Mouse (Mus musculus) liver, embryonic 14.5 days (tissue): ENCODE data around the gene Tnfaip6. TPM values are rescaled to one million over a fixed set of nuclear protein-coding genes. Genes with fewer than 3 reads are reported as not detected.

ENCODE experiments used
- ATAC-seq: fragments of 200-750 bp; cut with Nextera tagmentation; 2 replicates; pipeline ENCODE4 v1.8.0; 2017; ENCODE audit warnings: moderate number of reproducible peaks, mild to moderate bottlenecking, moderate library complexity; ENCODE audit not compliant: insufficient read depth
- DNase-seq, 3 experiments: peaks; one replicate each; pipeline ENCODE4 v3.0.0-alpha.2; 2012 to 2013; ENCODE audit warnings: low read depth in 3 of 3, low spot score in 3 of 3
- H3K27ac ChIP-seq: fragments of 300-500 bp; sonication (generic); 2 replicates; pipeline ENCODE4 v1.5.1; 2014; ENCODE audit warnings: moderate library complexity, mild to moderate bottlenecking, control low read depth, inconsistent platforms
- H3K27me3 ChIP-seq: fragments of 300-500 bp; sonication (generic); 2 replicates; pipeline ENCODE4 v1.6.1; 2014; ENCODE audit warnings: mild to moderate bottlenecking, low read length, moderate library complexity; ENCODE audit not compliant: control insufficient read depth, insufficient read depth
- H3K36me3 ChIP-seq: fragments of 300-500 bp; sonication (generic); replicated peaks from 2 replicates; pipeline ENCODE4 v1.6.1; 2014; ENCODE audit warnings: low read depth; ENCODE audit not compliant: control insufficient read depth, insufficient read depth
- H3K4me1 ChIP-seq, 2 experiments: fragments of 200-500 bp in 1 of 2; fragments of 300-500 bp in 1 of 2; sonication (generic) in 1 of 2; replicated peaks; 2 replicates each; pipeline ENCODE4 v1.6.1; 2012 to 2014; ENCODE audit warnings: antibody characterized with exemption in 1 of 2, inconsistent platforms in 1 of 2, low read length in 1 of 2; ENCODE audit not compliant: control insufficient read depth in 2 of 2, insufficient read depth in 2 of 2
- H3K4me2 ChIP-seq: fragments of 300-500 bp; sonication (generic); 2 replicates; pipeline ENCODE4 v1.6.1; 2014; ENCODE audit warnings: low read depth, mild to moderate bottlenecking, control low read depth, moderate library complexity
- H3K4me3 ChIP-seq, 2 experiments: fragments of 200-500 bp in 1 of 2; fragments of 300-500 bp in 1 of 2; sonication (generic) in 1 of 2; 2 replicates each; pipeline ENCODE4 v1.5.1; 2012 to 2014; ENCODE audit warnings: low read depth in 2 of 2, low read length in 2 of 2, mild to moderate bottlenecking in 2 of 2, control low read depth in 1 of 2, inconsistent platforms in 1 of 2, moderate library complexity in 1 of 2; ENCODE audit not compliant: insufficient read depth in 1 of 2
- H3K9ac ChIP-seq: fragments of 300-500 bp; sonication (generic); replicated peaks from 2 replicates; pipeline ENCODE4 v1.6.1; 2014; ENCODE audit warnings: mild to moderate bottlenecking, control low read depth, moderate library complexity
- H3K9me3 ChIP-seq: fragments of 300-500 bp; sonication (generic); 2 replicates; pipeline ENCODE4 v1.6.1; 2016; ENCODE audit warnings: low read length, mixed read lengths; ENCODE audit not compliant: control insufficient read depth
- CTCF ChIP-seq: IDR thresholded peaks from 2 replicates; pipeline ENCODE4 v1.5.1; 2016; ENCODE audit warnings: antibody characterized with exemption, low read depth, control low read depth
- EP300 ChIP-seq: IDR thresholded peaks from 2 replicates; pipeline ENCODE4 v1.6.1; 2016; ENCODE audit warnings: antibody characterized with exemption, low read depth
- WGBS: fragments of 180-500 bp; shearing (Covaris S2); extraction: QIAGEN DNeasy Blood & Tissue Kit; methylation state at CpG from one replicate; pipeline ENCODE4 v1.1.7; 2014; ENCODE audit not compliant: insufficient replicate concordance; 5-methylcytosine and 5-hydroxymethylcytosine counted together
- polyA plus RNA-seq, 2 experiments: library from polyadenylated mRNA; depleted of rRNA in 1 of 2; stranded (reverse) in 1 of 2; unstranded in 1 of 2; fragments of >200 nt; fragmentation: Nextera tagmentation in 1 of 2; extraction: Ambion mirVana in 1 of 2; gene quantifications; 2 replicates each; pipeline versions ENCODE4 v1.2.1 to v1.2.3; 2012 to 2014

Tnfaip6 gene
- polyA plus RNA-seq, 2 experiments = 0.09 TPM; not detected in 1

- TF ChIP-seq CTCF = no peak
- TF ChIP-seq EP300 = no peak
- Histone ChIP-seq H3K27me3 (no peaks in the 10 kb centered on the region), H3K9me3 (no peaks in the 10 kb centered on the region), H3K36me3 (no peaks in the 10 kb centered on the region), H3K4me1 (no peaks in the 10 kb centered on the region), H3K4me3 (no peak overlapping the region), H3K9ac (no peak overlapping the region), H3K27ac (no peak overlapping the region), H3K4me2 (no peak overlapping the region)
- DNase-seq (no peak), ATAC-seq (no peak)
- 55% methylated on average over 5 of the region's 5 CpGs for WGBS
Observed at GRCm38 (mm10) chr2:52046032-52046431, 8.2 kb downstream of the Tnfaip6 start.

DNA sequence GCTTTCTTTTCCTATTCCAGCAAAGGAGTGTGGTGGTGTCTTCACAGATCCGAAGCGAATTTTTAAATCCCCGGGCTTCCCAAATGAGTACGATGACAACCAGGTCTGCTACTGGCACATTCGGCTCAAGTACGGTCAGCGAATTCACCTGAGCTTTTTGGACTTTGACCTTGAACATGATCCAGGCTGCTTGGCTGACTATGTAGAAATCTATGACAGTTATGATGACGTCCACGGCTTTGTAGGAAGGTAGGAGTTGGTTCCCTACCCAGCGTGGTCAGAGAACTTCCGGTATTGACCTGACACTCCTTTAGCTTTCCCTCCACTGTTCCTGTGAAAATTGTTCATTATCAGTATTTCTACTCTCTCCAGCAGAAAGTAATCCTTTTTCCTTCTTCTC is 13.0 kb downstream of the Tnfaip6 start:
- no peak for DNase-seq
- H3K4me3 ChIP-seq = no peak overlapping the region
- no peak overlapping the region for H3K4me2 ChIP-seq
- no peak overlapping the region for H3K27ac ChIP-seq
- no peaks in the 10 kb centered on the region for H3K36me3 ChIP-seq
- H3K27me3 ChIP-seq = no peaks in the 10 kb centered on the region
- no peak overlapping the region for H3K9ac ChIP-seq
- 62% methylated on average over 11 of the region's 11 CpGs for WGBS
- TF ChIP-seq CTCF (no peak), EP300 (no peak)
- ATAC-seq = no peak
- H3K9me3 ChIP-seq = no peaks in the 10 kb centered on the region
- H3K4me1 ChIP-seq = no peaks in the 10 kb centered on the region

DNA sequence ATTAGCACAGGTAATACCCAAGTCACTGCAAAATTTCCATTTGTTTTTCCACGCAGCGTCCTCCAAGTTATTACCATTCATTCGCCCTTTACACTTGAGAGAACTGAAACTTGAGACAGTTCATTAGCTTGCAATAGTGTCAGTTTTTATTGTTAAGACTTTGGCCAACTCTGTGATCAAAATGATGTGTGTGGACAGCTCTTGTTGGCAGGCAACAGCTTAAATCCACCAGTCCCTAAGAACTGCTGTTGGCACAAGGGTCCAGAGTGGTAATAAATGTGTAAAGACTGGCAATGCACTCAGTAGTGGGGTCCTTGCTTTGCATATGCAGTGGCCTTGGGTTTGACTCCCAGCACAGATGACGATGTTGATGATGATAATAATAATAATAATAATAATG is 14.5 kb downstream of the Tnfaip6 start:
- no peak for DNase-seq
- ATAC-seq = no peak
- TF ChIP-seq EP300 (no peak), CTCF (no peak)

GRCm38 (mm10) chr2:52053502-52053901 is 15.7 kb downstream of the Tnfaip6 start:
- DNase-seq (no peak), ATAC-seq (no peak)
- H3K4me2 ChIP-seq = no peak overlapping the region
- H3K27me3 ChIP-seq = no peaks in the 10 kb centered on the region
- WGBS = 27% methylated on average over 5 of the region's 5 CpGs
- no peaks in the 10 kb centered on the region for H3K36me3 ChIP-seq
- TF ChIP-seq CTCF (no peak), EP300 (no peak)
- H3K9ac ChIP-seq = no peak overlapping the region
- H3K9me3 ChIP-seq = no peaks in the 10 kb centered on the region
- H3K27ac ChIP-seq = no peak overlapping the region
- no peaks in the 10 kb centered on the region for H3K4me1 ChIP-seq
- no peak overlapping the region for H3K4me3 ChIP-seq

More for the DNA sequence above, 14.5 kb downstream of the Tnfaip6 start:
- 68% methylated on average over 4 of the region's 4 CpGs for WGBS
- Histone ChIP-seq H3K9me3 (no peaks in the 10 kb centered on the region), H3K4me3 (no peak overlapping the region), H3K27ac (no peak overlapping the region), H3K9ac (no peak overlapping the region), H3K4me1 (no peaks in the 10 kb centered on the region), H3K4me2 (no peak overlapping the region), H3K36me3 (no peaks in the 10 kb centered on the region), H3K27me3 (no peaks in the 10 kb centered on the region)

DNA sequence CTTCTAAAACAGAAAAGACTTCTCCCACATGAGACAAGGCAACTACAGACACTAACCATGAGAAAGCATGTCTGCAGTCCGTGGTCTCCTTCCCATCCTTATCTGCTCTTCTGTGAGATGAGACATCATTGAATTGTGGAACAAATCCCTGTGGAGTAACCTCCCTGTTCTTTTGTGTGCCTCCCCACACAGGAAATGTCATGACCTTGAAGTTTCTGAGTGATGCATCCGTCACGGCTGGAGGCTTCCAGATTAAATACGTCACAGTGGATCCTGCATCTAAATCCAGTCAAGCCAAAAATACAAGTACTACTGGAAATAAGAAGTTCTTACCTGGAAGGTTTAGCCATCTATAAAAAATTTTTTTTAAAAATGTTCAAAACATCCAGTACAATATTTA is 17.8 kb downstream of the Tnfaip6 start:
- Histone ChIP-seq H3K9me3 (no peaks in the 10 kb centered on the region), H3K27me3 (no peaks in the 10 kb centered on the region), H3K9ac (no peak overlapping the region), H3K4me3 (no peak overlapping the region), H3K27ac (no peak overlapping the region), H3K36me3 (no peaks in the 10 kb centered on the region), H3K4me2 (no peak overlapping the region), H3K4me1 (no peaks in the 10 kb centered on the region)
- 43% methylated on average over 4 of the region's 4 CpGs for WGBS
- no peak for TF ChIP-seq CTCF
- no peak for TF ChIP-seq EP300
- no peak for DNase-seq
- no peak for ATAC-seq

DNA sequence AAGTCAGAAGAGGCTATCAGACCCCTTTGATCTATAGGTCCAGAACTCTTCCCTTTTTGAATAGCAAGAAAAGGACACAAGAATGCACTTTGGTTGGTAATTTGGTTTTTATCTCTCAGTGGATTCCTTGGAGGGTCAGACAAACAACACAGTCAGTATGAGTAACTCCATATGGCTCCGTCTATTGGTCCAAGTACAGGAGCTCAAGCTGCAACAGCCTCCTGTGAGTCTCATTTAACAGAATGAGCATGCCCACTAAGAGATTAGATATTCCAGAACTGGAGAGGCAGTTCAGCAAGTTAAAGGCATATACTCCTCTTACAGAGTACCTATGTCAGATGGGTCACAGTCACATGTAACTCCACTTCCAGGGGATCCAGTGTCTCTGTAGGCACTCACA is 19.3 kb downstream of the Tnfaip6 start:
- ATAC-seq (no peak), DNase-seq (no peak)
- TF ChIP-seq CTCF = no peak
- TF ChIP-seq EP300 = no peak
- Histone ChIP-seq H3K36me3 (no peaks in the 10 kb centered on the region), H3K9ac (no peak overlapping the region), H3K9me3 (no peaks in the 10 kb centered on the region), H3K27ac (no peak overlapping the region), H3K4me2 (no peak overlapping the region), H3K4me3 (no peak overlapping the region), H3K27me3 (no peaks in the 10 kb centered on the region), H3K4me1 (no peaks in the 10 kb centered on the region)
- 50% methylated on average over 1 of the region's 1 CpGs for WGBS
